Mouse (Mus musculus): Measurements from ENCODE around the gene Adgrd1. TPM values are rescaled to one million over a fixed set of nuclear protein-coding genes. Genes with fewer than 3 reads are reported as not detected.

Adgrd1 gene
- total and polyA plus RNA-seq, 3 experiments, result 0.27 to 0.56 TPM; not detected in 1

- TF ChIP-seq MXI1 (IDR thresholded peaks at IDR 0.05; ENCODE audit: low read depth, low read length), result no peak
- no peak for TF ChIP-seq KAT2A (conservative IDR thresholded peaks at IDR 0.05; ENCODE audit: low read depth, low read length)
- no peak for TF ChIP-seq ZNF384 (IDR thresholded peaks at IDR 0.05; ENCODE audit: low read depth, low read length)
- no peak for TF ChIP-seq CHD1 (IDR thresholded peaks at IDR 0.05; ENCODE audit: low read depth, low read length)
- no peak for TF ChIP-seq BHLHE40 (IDR thresholded peaks at IDR 0.05; ENCODE audit: borderline replicate concordance, low read depth, low read length)
- TF ChIP-seq POLR2AphosphoS5 (IDR thresholded peaks at IDR 0.05; ENCODE audit: borderline replicate concordance, low read depth, low read length), result no peak
- no peak for TF ChIP-seq NRF1 (IDR thresholded peaks at IDR 0.05; ENCODE audit: insufficient read depth, low read depth, low read length, poor library complexity, severe bottlenecking)
- TF ChIP-seq POLR2AphosphoS2 (IDR thresholded peaks at IDR 0.05; ENCODE audit: low read length), result no peak
- no peak for TF ChIP-seq MEF2A (IDR thresholded peaks at IDR 0.05; ENCODE audit: extremely low read depth, insufficient replicate concordance, low read depth, low read length, poor library complexity, severe bottlenecking)
- TF ChIP-seq SMC3 (IDR thresholded peaks at IDR 0.05; ENCODE audit: low read depth, low read length), result no peak
- TF ChIP-seq MYC (IDR thresholded peaks at IDR 0.05; ENCODE audit: low read depth, low read length), result no peak
- no peak for TF ChIP-seq JUND (IDR thresholded peaks at IDR 0.05; ENCODE audit: low read depth, low read length)
- TF ChIP-seq MAZ (IDR thresholded peaks at IDR 0.05; ENCODE audit: low read depth, low read length), result no peak
- TF ChIP-seq TAL1 (IDR thresholded peaks at IDR 0.05; ENCODE audit: low read length), result no peak
- no peak for TF ChIP-seq ZKSCAN1 (IDR thresholded peaks at IDR 0.05; ENCODE audit: low read depth, low read length)
- TF ChIP-seq MAX (IDR thresholded peaks at IDR 0.05; ENCODE audit: low read length), result no peak
- no peak for TF ChIP-seq MYB (IDR thresholded peaks at IDR 0.05; ENCODE audit: low read depth, low read length)
- TF ChIP-seq MAFK (IDR thresholded peaks at IDR 0.05; ENCODE audit: borderline replicate concordance, low read depth, low read length), result no peak
- TF ChIP-seq CHD2 (IDR thresholded peaks at IDR 0.05; ENCODE audit: low read length), result no peak
- H3K9me3 ChIP-seq (replicated peaks; ENCODE audit: insufficient read depth, low read length), result no peaks in the 10 kb centered on the region
- no peaks in the 10 kb centered on the region for H3K36me3 ChIP-seq (ENCODE audit: control insufficient read depth in 1 of 2, insufficient read depth in 2 of 2, low read length in 2 of 2)
- H3K79me2 ChIP-seq (ENCODE audit: control insufficient read depth, insufficient read depth, low read length, poor library complexity), result no peaks in the 10 kb centered on the region
- no peak overlapping the region for H3K27ac ChIP-seq (ENCODE audit: control insufficient read depth, low read depth, low read length)
- no peaks in the 10 kb centered on the region for H3K4me1 ChIP-seq (ENCODE audit: control insufficient read depth in 1 of 2, insufficient read depth in 2 of 2, low read length in 2 of 2)
- H3K4me3 ChIP-seq (ENCODE audit: control insufficient read depth in 1 of 2, insufficient read depth in 1 of 2, low read depth in 2 of 2, low read length in 2 of 2), result no peak overlapping the region
- H3K27me3 ChIP-seq (ENCODE audit: control insufficient read depth in 1 of 2, insufficient read depth in 2 of 2, low read length in 2 of 2), result no peaks in the 10 kb centered on the region
- DNase-seq (ENCODE audit: low read depth, low spot score), result no peak
- no peak overlapping the region for H3K9ac ChIP-seq (ENCODE audit: control insufficient read depth, low read depth, low read length, poor library complexity, severe bottlenecking)
Measured at GRCm38 (mm10) chr5:129145307-129145935, 48.9 kb downstream of the Adgrd1 start.

GRCm38 (mm10) chr5:129146892-129147509, 50.5 kb downstream of the Adgrd1 start:
- no peaks in the 10 kb centered on the region for H3K9me3 ChIP-seq (replicated peaks; ENCODE audit: insufficient read depth, low read length)
- H3K27me3 ChIP-seq (ENCODE audit: control insufficient read depth in 1 of 2, insufficient read depth in 2 of 2, low read length in 2 of 2), result no peaks in the 10 kb centered on the region
- no peak overlapping the region for H3K27ac ChIP-seq (ENCODE audit: control insufficient read depth, low read depth, low read length)
- no peak overlapping the region for H3K4me3 ChIP-seq (ENCODE audit: control insufficient read depth in 1 of 2, insufficient read depth in 1 of 2, low read depth in 2 of 2, low read length in 2 of 2)
- no peak for DNase-seq (ENCODE audit: low read depth, low spot score)
- no peaks in the 10 kb centered on the region for H3K36me3 ChIP-seq (ENCODE audit: control insufficient read depth in 1 of 2, insufficient read depth in 2 of 2, low read length in 2 of 2)
- H3K9ac ChIP-seq (ENCODE audit: control insufficient read depth, low read depth, low read length, poor library complexity, severe bottlenecking), result no peak overlapping the region
- no peak for TF ChIP-seq NELFE (IDR thresholded peaks at IDR 0.05; ENCODE audit: low read depth, low read length)
- TF ChIP-seq HCFC1 (IDR thresholded peaks at IDR 0.05; ENCODE audit: low read depth, low read length), result no peak
- TF ChIP-seq ETS1 (IDR thresholded peaks at IDR 0.05; ENCODE audit: low read depth, low read length), result no peak
- TF ChIP-seq MYB (IDR thresholded peaks at IDR 0.05; ENCODE audit: low read depth, low read length), result no peak
- TF ChIP-seq JUND (IDR thresholded peaks at IDR 0.05; ENCODE audit: low read depth, low read length), result no peak
- no peak for TF ChIP-seq SMC3 (IDR thresholded peaks at IDR 0.05; ENCODE audit: low read depth, low read length)
- no peak for TF ChIP-seq POLR2AphosphoS2 (IDR thresholded peaks at IDR 0.05; ENCODE audit: low read length)
- no peak for TF ChIP-seq NRF1 (IDR thresholded peaks at IDR 0.05; ENCODE audit: insufficient read depth, low read depth, low read length, poor library complexity, severe bottlenecking)
- no peak for TF ChIP-seq TCF12 (IDR thresholded peaks at IDR 0.05; ENCODE audit: low read depth, low read length)
- no peaks in the 10 kb centered on the region for H3K4me1 ChIP-seq (ENCODE audit: control insufficient read depth in 1 of 2, insufficient read depth in 2 of 2, low read length in 2 of 2)
- no peaks in the 10 kb centered on the region for H3K79me2 ChIP-seq (ENCODE audit: control insufficient read depth, insufficient read depth, low read length, poor library complexity)

Measured in MEL (cell line).